Mouse (Mus musculus) testis, postnatal 10 days (tissue): ENCODE data around the gene Hist1h1e.
A peak's percentile ranks its signal among the peaks of the same experiment; 100 is the strongest.
"Not testable (repeated sequence)": the region's sequence is repeated elsewhere in the genome, so short reads cannot be mapped to it uniquely, and the experiment has no call there.

Experiments used
- DNase-seq: peaks from one replicate; pipeline ENCODE4 v3.0.0; 2021; ENCODE audit warnings: low spot score

Gene Hist1h1e

GRCm38 (mm10) chr13:23591886-23592285 lies 30.5 kb downstream of the Hist1h1e start:
- DNase-seq: not testable (repeated sequence)

GRCm38 (mm10) chr13:23591206-23591605 lies 31.2 kb downstream of the Hist1h1e start:
- no peak for DNase-seq

- DNase-seq: no peak
These were observed 35.5 kb downstream of the Hist1h1e start for GRCm38 (mm10) chr13:23586940-23587225.

GRCm38 (mm10) chr13:23586099-23586939 lies 36.0 kb downstream of the Hist1h1e start:
- DNase-seq: no peak

- peak; percentile 58 for DNase-seq
These were observed 36.8 kb downstream of the Hist1h1e start for GRCm38 (mm10) chr13:23585442-23586098.

GRCm38 (mm10) chr13:23585029-23585441 lies 37.3 kb downstream of the Hist1h1e start:
- peak; percentile 74 for DNase-seq

GRCm38 (mm10) chr13:23584331-23584730 lies 38.0 kb downstream of the Hist1h1e start:
- no peak for DNase-seq

GRCm38 (mm10) chr13:23583387-23584068 lies 38.8 kb downstream of the Hist1h1e start:
- no peak for DNase-seq

GRCm38 (mm10) chr13:23582219-23583056 lies 39.9 kb downstream of the Hist1h1e start:
- DNase-seq: no peak

GRCm38 (mm10) chr13:23581408-23582218 lies 40.7 kb downstream of the Hist1h1e start, which contains the start of gene Hist1h4d:
Gene Hist1h4d (plus strand): TSS chr13:23581598.
- DNase-seq: peak; percentile 91

- no peak for DNase-seq
These were observed 44.5 kb downstream of the Hist1h1e start for GRCm38 (mm10) chr13:23577835-23578234.

GRCm38 (mm10) chr13:23576906-23577639 lies 45.3 kb downstream of the Hist1h1e start:
- no peak for DNase-seq

- no peak for DNase-seq
These were observed 45.9 kb downstream of the Hist1h1e start for GRCm38 (mm10) chr13:23576351-23576881.

GRCm38 (mm10) chr13:23575864-23576313 lies 46.5 kb downstream of the Hist1h1e start:
- DNase-seq: not testable (repeated sequence)

GRCm38 (mm10) chr13:23575271-23575851 lies 47.0 kb downstream of the Hist1h1e start, which contains the start of gene Hist1h3d:
Gene Hist1h3d (plus strand): TSS chr13:23575763.
- no peak for DNase-seq

GRCm38 (mm10) chr13:23574546-23575170 lies 47.7 kb downstream of the Hist1h1e start:
- DNase-seq: not testable (repeated sequence)

GRCm38 (mm10) chr13:23573898-23574524 lies 48.3 kb downstream of the Hist1h1e start, which contains the start of the genes Hist1h2bf and Hist1h2ad:
Gene Hist1h2bf (minus strand): TSS chr13:23574196.
Gene Hist1h2ad (plus strand): TSS chr13:23574381.
- DNase-seq: peak; percentile 80
